Mouse (Mus musculus) G1E (cell line): ENCODE data around the gene Mpzl1.

Experiments used
- CTCF ChIP-seq: IDR thresholded peaks from 2 replicates; pipeline ENCODE4 v1.5.1; 2012; ENCODE audit warnings: low read depth, low read length, inconsistent platforms, mixed read lengths
- GATA1 ChIP-seq: IDR thresholded peaks from 2 replicates; pipeline ENCODE4 v1.6.1; 2012; ENCODE audit warnings: borderline replicate concordance, low read length, inconsistent platforms, mixed read lengths
- TAL1 ChIP-seq: conservative IDR thresholded peaks from 2 replicates; pipeline ENCODE4 v1.6.1; 2012; ENCODE audit warnings: low read depth, low read length, inconsistent platforms, mixed read lengths

- TF ChIP-seq GATA1, result no peak
- no peak for TF ChIP-seq TAL1
- TF ChIP-seq CTCF, result no peak
Observed at GRCm38 (mm10) chr1:165653126-165653885, 19.0 kb upstream of the Mpzl1 start.
